Mouse (Mus musculus) neural tube, embryonic 12.5 days (tissue): Measurements from ENCODE around the gene H2-Aa. TPM values are rescaled to one million over a fixed set of nuclear protein-coding genes. Genes with fewer than 3 reads are reported as not detected.

ENCODE experiments used
- ATAC-seq: fragments of 200-750 bp; cut with Nextera tagmentation; 2 replicates; pipeline ENCODE4 v1.8.0; 2017; ENCODE audit warnings: low read depth, mild to moderate bottlenecking, moderate TSS enrichment, moderate library complexity; ENCODE audit not compliant: low FRiP score
- H3K27ac ChIP-seq: fragments of 300-500 bp; sonication (generic); 2 replicates; pipeline ENCODE4 v1.5.1; 2016
- H3K27me3 ChIP-seq: fragments of 300-500 bp; sonication (generic); replicated peaks from 2 replicates; pipeline ENCODE4 v1.6.1; 2016; ENCODE audit warnings: mild to moderate bottlenecking
- H3K36me3 ChIP-seq: fragments of 300-500 bp; sonication (generic); 2 replicates; pipeline ENCODE4 v1.6.1; 2016; ENCODE audit warnings: mild to moderate bottlenecking
- H3K4me1 ChIP-seq: fragments of 300-500 bp; sonication (generic); 2 replicates; pipeline ENCODE4 v1.6.1; 2016
- H3K4me2 ChIP-seq: fragments of 300-500 bp; sonication (generic); replicated peaks from 2 replicates; pipeline ENCODE4 v1.6.1; 2016; ENCODE audit warnings: mild to moderate bottlenecking
- H3K4me3 ChIP-seq: fragments of 300-500 bp; sonication (generic); 2 replicates; pipeline ENCODE4 v1.5.1; 2016
- H3K9ac ChIP-seq: fragments of 300-500 bp; sonication (generic); 2 replicates; pipeline ENCODE4 v1.6.1; 2016; ENCODE audit warnings: mild to moderate bottlenecking
- H3K9me3 ChIP-seq: fragments of 300-500 bp; sonication (generic); 2 replicates; pipeline ENCODE4 v1.6.1; 2016; ENCODE audit warnings: mild to moderate bottlenecking
- WGBS: fragments of 180-500 bp; shearing (Covaris S2); methylation state at CpG from one replicate; pipeline ENCODE4 v1.1.7; 2016; 5-methylcytosine and 5-hydroxymethylcytosine counted together
- polyA plus RNA-seq: library from polyadenylated mRNA; unstranded; fragments of >200 nt; fragmentation: Nextera tagmentation; extraction: Ambion mirVana; gene quantifications from 2 replicates; pipeline ENCODE4 v1.2.1, GENCODE M21; 2016

Gene H2-Aa
- polyA plus RNA-seq, 1 experiment from 2014 or later = 0.16 TPM

- H3K36me3 ChIP-seq = no peaks in the 10 kb centered on the region
- no peak overlapping the region for H3K4me2 ChIP-seq
- no peaks in the 10 kb centered on the region for H3K9me3 ChIP-seq
- no peak overlapping the region for H3K4me3 ChIP-seq
- 58% methylated on average over 9 of the region's 9 CpGs for WGBS
- no peak overlapping the region for H3K27ac ChIP-seq
- no peak for ATAC-seq
- no peak overlapping the region for H3K9ac ChIP-seq
- H3K4me1 ChIP-seq = no peaks in the 10 kb centered on the region
- no peaks in the 10 kb centered on the region for H3K27me3 ChIP-seq
Observed at GRCm38 (mm10) chr17:34234926-34235325, 52.7 kb downstream of the H2-Aa start.

Other genes with a start within 250 kb of the H2-Aa start
- gene Col11a2, start 248.4 kb downstream of the H2-Aa start, polyA plus RNA-seq = 5.7 and 6.3 TPM in 2 replicates
- 0.44 and 0.50 TPM in 2 replicates for gene H2-Oa, start 195.5 kb downstream of the H2-Aa start, polyA plus RNA-seq
- gene H2-DMa, start 168.3 kb downstream of the H2-Aa start, polyA plus RNA-seq = 12.3 and 15.0 TPM in 2 replicates
- 135 and 141 TPM in 2 replicates for gene Brd2, start 165.2 kb downstream of the H2-Aa start, polyA plus RNA-seq
- gene H2-DMb2, start 144.5 kb downstream of the H2-Aa start, polyA plus RNA-seq = 0.17 and 0.23 TPM in 2 replicates
- gene H2-DMb1, start 134.8 kb downstream of the H2-Aa start, polyA plus RNA-seq = 0.23 and 0.47 TPM in 2 replicates
- 1.3 and 1.9 TPM in 2 replicates for gene Tap1, start 100.3 kb downstream of the H2-Aa start, polyA plus RNA-seq
- gene Psmb9, start 100.1 kb downstream of the H2-Aa start, polyA plus RNA-seq = 0.57 and 1.0 TPM in 2 replicates
- 2.3 and 2.4 TPM in 2 replicates for gene Psmb8, start 90.1 kb downstream of the H2-Aa start, polyA plus RNA-seq
- 0.89 and 1.7 TPM in 2 replicates for gene Tap2, start 84.3 kb downstream of the H2-Aa start, polyA plus RNA-seq
- not detected in 2 replicates for gene H2-Ob, start 48.9 kb downstream of the H2-Aa start, polyA plus RNA-seq
- 1.6 and 2.2 TPM in 2 replicates for gene H2-Ab1, start 30.1 kb downstream of the H2-Aa start, polyA plus RNA-seq
- gene H2-Eb1, start 18.0 kb upstream of the H2-Aa start, polyA plus RNA-seq = 1.8 and 2.3 TPM in 2 replicates
- 0.20 TPM in 1 of 2 replicates, not detected in the other for gene H2-Eb2, start 37.8 kb upstream of the H2-Aa start, polyA plus RNA-seq
- not detected in 2 replicates for gene Btnl2, start 67.0 kb upstream of the H2-Aa start, polyA plus RNA-seq
- not detected in 2 replicates for gene Btnl1, start 89.3 kb upstream of the H2-Aa start, polyA plus RNA-seq
- gene BC051142, start 111.0 kb upstream of the H2-Aa start, polyA plus RNA-seq = 1.4 and 1.6 TPM in 2 replicates
- not detected in 2 replicates for gene Btnl4, start 189.5 kb upstream of the H2-Aa start, polyA plus RNA-seq
- gene Btnl6, start 229.5 kb upstream of the H2-Aa start, polyA plus RNA-seq = not detected in 2 replicates